Mouse (Mus musculus) gastrocnemius, adult 8-10 months (tissue): ENCODE data around the gene Tead1. TPM values are rescaled to one million over a fixed set of nuclear protein-coding genes. Genes with fewer than 3 reads are reported as not detected.

ENCODE experiments used
- DNase-seq, 2 experiments: peaks; one replicate each; pipeline ENCODE4 v3.0.0; 2022; ENCODE audit warnings: low spot score in 2 of 2
- total RNA-seq, 4 experiments: library from RNA; stranded (reverse); gene quantifications; 2 replicates each; pipeline ENCODE4 v1.2.4; 2022

Gene Tead1
- total RNA-seq, 4 experiments from 2014 or later: 165 to 271 (median 210) TPM

- DNase-seq: no peak
Observed at GRCm38 (mm10) chr7:112721859-112722258, 42.7 kb downstream of the Tead1 start.

GRCm38 (mm10) chr7:112728399-112728798 is 49.3 kb downstream of the Tead1 start:
- DNase-seq: no peak

DNA sequence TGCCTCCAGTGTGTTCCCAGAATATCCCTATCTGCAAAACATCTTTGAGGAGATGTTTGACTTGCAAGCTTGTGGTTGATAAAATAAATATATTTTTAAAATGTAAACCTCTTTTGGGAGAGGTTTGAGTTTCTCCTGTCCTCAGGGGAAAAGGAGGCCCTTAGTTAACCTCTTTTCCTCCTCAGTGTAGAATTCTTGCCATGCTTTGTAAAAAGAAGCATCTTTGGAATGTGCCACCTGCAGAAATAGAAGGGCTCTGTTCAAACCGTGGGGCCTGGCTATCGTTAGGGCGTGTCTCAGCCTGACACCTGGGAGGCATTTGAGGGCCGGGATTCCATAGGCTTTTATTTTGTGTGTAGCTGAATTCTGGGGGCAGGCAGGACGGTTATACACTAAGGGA is 51.1 kb downstream of the Tead1 start:
- DNase-seq: no peak

GRCm38 (mm10) chr7:112731584-112731983 is 52.5 kb downstream of the Tead1 start:
- no peak for DNase-seq

DNA sequence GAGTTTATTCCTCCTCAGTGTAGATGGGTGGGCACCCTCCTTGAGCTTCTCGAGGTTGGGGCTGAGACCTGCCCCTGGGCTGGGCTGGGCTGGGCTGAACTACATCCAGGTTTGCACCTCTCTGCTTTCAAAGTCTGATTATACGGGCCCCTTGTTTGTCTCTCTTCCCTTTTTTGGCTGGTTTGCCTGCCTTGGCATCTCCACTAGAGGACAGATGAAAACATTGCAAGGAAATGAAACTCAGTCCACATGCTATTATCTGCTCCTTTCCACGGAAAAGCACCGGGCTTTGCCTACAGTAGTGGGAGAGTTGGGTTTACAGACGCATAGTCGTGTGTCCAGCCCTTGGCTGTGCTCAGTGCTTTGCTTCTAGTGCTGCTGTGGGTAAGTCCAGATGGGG is 60.1 kb downstream of the Tead1 start:
- DNase-seq: no peak

- DNase-seq: peak; percentile 69 to 85
Observed at GRCm38 (mm10) chr7:112741790-112742189, 62.7 kb downstream of the Tead1 start.

GRCm38 (mm10) chr7:112743063-112743462 is 63.9 kb downstream of the Tead1 start:
- DNase-seq: no peak

DNA sequence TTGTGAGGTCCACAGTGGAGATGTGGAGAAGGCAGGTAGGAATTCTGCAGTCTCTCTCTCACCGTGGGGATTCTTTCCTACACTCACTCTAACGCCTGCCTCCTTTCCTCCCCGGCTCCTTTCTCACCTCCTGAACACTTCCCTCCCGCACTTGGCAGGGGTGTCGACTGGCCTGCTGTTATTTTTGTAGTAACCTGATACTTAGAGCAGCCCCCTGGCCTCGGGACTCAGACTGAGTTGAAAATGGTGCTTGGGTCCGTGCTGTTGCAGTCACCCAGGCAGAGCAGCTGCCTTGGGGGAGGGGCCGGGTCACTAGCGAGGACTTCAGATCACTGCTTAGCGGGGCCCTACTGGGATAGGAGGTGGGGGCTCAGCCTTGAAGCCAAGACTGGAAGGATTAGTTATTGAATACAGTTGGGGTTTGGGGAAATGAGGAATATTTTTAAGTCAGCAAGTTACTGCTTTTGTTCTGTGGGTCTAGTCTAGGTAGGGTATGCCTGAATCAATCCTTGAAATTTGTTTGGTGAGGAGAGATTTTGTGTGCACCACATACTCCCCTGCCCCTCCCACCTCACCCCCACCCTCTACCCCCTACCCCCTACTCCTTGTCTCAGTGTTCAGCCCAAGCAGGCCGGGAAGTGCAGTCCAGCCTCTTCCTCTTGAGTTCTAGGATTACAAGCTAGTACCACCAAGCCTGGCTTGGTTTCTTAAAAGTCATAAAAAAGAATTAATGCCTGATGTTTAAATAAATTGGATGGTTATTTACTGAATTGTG is 64.7 kb downstream of the Tead1 start:
- peak; percentile 76 to 85 for DNase-seq

GRCm38 (mm10) chr7:112747187-112747586 is 68.1 kb downstream of the Tead1 start:
- no peak for DNase-seq

GRCm38 (mm10) chr7:112747836-112748235 is 68.7 kb downstream of the Tead1 start:
- DNase-seq: no peak

DNA sequence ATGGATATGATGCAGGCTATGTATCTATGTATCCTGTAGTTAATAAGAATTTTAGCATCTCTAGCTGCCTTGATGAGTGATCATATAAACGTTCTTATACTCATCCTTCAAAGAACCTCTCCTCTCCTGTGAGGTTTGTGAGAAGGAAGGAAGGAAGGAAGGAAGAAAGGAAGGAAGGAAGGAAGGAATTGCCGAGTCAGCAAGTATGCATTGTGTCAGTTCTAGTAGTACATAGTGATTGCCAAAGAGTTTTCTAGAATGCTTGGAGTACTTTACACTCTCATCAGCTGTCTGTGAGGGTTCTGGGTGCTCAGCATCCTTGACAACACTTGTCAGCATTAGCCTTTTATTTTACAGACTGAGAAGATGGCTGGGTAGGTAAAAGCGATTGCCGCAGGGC is 69.2 kb downstream of the Tead1 start:
- DNase-seq: no peak

GRCm38 (mm10) chr7:112750101-112750500 is 71.0 kb downstream of the Tead1 start:
- DNase-seq: no peak

DNA sequence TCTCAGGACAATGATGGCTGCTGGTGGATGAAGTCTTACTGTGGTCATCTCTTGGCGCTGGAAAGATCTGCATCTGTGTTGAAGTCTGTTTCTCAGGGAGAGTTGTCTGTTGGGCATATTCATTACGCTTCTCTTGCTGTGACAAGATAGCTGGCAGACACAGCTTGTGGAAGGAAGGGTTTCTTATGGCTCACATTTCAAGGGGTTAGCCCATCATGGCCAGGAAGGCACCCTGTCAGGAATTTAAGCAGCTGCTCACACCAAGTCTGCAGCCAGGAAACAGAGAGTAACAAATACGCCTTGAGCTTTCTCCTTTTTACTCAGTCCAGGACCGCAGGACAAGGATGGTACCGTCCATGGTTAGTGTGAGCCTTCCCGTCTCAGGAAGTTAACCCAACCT is 73.2 kb downstream of the Tead1 start:
- DNase-seq: peak in 1 of 2 experiments; percentile 64

GRCm38 (mm10) chr7:112753314-112753713 is 74.2 kb downstream of the Tead1 start:
- no peak for DNase-seq

GRCm38 (mm10) chr7:112759359-112759975 is 80.3 kb downstream of the Tead1 start:
- DNase-seq: no peak

DNA sequence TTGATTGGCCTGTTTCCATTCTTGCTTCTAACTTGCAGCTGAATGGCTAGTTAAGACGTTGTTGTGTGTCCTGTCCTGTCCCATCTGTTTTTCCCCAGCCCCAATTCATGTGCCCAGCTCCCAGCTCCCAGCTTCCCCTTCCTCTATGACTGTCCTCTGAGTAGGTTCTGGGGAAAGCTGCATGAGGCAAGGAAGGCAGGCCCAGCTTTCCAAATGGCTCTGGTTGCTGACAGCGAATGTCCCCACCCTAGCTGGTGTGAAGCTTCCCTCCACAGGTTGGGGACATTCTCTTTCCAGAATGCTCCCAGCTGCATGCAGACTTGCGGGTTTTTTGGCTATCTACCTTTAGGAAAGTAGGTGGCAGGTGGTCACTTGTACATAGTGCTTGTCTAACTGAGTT is 81.2 kb downstream of the Tead1 start:
- DNase-seq: no peak

DNA sequence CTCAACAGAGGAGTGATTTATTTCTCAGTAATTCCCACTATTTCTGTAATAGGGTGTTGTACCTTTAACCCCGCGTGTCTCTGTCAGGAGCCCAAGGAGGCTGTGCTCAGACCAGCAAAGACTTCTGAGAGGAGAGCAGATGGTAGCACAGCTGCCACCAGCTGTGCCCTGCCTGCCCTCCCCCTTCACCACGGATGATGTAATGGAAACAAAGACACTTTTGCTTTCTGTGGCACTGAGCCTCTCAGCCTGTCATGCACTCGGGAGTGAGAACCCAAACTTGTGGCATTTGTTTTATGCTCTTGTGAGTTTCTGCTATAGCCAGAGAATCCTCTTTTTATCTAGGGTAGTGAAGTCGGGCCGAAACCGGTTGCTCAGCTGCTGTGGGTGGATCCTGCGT is 81.7 kb downstream of the Tead1 start:
- no peak for DNase-seq

GRCm38 (mm10) chr7:112762870-112763269 is 83.8 kb downstream of the Tead1 start:
- no peak for DNase-seq

DNA sequence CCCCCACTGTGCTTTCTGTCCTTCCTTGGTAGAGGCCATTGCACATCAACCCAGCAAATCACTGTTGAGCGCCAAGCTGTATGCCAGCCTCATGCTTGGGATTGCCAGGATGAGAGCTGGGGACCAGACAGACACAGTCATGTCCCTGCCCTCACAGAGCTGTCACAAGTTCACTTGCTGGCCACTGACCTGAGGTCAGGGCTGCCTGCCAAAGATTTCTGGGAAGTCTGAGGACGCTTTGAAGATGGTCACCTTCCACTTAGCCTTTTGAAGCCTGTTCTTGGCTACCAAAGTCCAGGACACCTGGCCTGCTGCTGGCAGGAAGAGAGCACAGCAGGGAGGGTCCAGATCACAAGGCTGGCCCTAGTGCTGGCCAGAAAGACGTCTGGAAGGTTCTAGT is 84.4 kb downstream of the Tead1 start:
- DNase-seq: peak; percentile 89 to 93

- DNase-seq: no peak
Observed at GRCm38 (mm10) chr7:112764921-112765320, 85.8 kb downstream of the Tead1 start.

DNA sequence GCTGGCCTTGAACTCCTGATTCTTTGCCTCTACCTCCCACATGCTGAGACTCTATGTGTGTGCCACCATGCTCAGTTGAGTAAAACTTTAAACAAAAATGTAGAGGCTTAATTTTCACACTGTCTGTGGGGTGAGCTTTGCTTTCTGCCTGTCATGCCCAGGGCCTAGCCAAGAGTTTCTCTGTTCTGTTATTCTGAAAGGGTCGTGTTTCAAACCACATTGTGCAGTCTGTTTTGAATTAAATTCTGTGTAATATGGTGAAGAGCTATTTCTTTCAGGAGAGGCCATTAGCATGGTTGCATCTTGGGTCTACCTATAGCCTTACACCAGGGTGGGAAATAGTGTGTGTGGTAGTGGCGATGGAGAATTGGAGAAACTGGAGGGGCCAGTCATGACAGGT is 90.7 kb downstream of the Tead1 start:
- no peak for DNase-seq

- DNase-seq: no peak
Observed at GRCm38 (mm10) chr7:112771461-112771860, 92.3 kb downstream of the Tead1 start.

- DNase-seq: no peak
Observed at GRCm38 (mm10) chr7:112772777-112773176, 93.7 kb downstream of the Tead1 start.
